29 mouse cellular contexts compared by ENCODE assay signal in the genomic region with DNA sequence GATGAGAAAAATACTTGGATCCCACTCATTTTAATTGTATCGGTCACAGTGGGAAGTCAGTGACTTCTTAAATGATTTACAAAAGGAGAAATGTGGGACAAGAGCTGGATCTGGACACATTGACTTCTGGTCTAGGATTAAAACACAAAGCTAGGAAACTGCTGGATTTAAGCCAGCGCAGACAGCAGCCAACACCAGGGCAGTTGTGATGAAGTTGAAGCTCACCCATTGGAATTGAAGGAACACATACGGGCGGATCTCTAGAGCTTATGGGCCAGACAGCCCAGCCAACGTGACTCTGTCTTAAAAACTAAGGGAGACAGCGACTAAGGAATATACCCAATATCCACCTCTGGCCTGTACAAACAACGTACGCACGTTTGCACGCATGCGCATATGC.
DNase-seq lines count a peak whose midpoint lies in the region; ATAC-seq and TF ChIP-seq lines count a peak whose summit lies in the region.
"Had no signal": no experiment of that assay in that cellular context is flagged by ENCODE, and none has a peak within 500 bp of the region (broad histone marks: within the 10 kb centered on the region; RNA-seq: fewer than 3 reads in every experiment).

No protein-coding gene starts in this region.

- ATAC-seq in lung, postnatal 0 days, result no peak
- ATAC-seq: forebrain, postnatal 0 days; inflammation-experienced regulatory T-cells, adult 6 months had no signal

- TF ChIP-seq EP300 in lung, postnatal 0 days (IDR thresholded peaks at IDR 0.05), result no peak

- DNase-seq in adrenal gland, postnatal 14 days, result peak; percentile 9
- DNase-seq in adrenal gland, postnatal 4 days (ENCODE audit: low spot score in 2 of 2), result no peak
- peak; percentile 7 for DNase-seq in heart, adult 8-10 months (ENCODE audit: low spot score)
- DNase-seq in heart, adult 9 months (ENCODE audit: low spot score in 2 of 2), result no peak
- DNase-seq in lung, postnatal 10 days, result peak; percentile 5
- DNase-seq in lung, postnatal 0 days (ENCODE audit: low spot score), result no peak
- peak; percentile 40 to 53 for DNase-seq in kidney, postnatal 36 days
- DNase-seq in liver, result no peak
- DNase-seq: adrenal gland, postnatal 36 days; cerebellum, adult 2 months; cerebellum, postnatal 14 days; forebrain, postnatal 0 days; lung, postnatal 4 days had no signal

- 90% methylated on average over 11 of the region's 11 CpGs for WGBS in lung, postnatal 0 days

- H3K36me3 ChIP-seq in lung, postnatal 0 days (ENCODE audit: insufficient read depth, low read length), result no peaks in the 10 kb centered on the region
- H3K36me3 ChIP-seq: embryonic facial prominence, embryonic 10.5 days; embryonic facial prominence, embryonic 15.5 days; forebrain, embryonic 12.5 days; G1E; hindbrain, embryonic 10.5 days; hindbrain, embryonic 15.5 days; limb, embryonic 12.5 days; lung, embryonic 15.5 days; midbrain, embryonic 12.5 days; neural tube, embryonic 12.5 days had no signal

- no peaks in the 10 kb centered on the region for H3K27me3 ChIP-seq in lung, postnatal 0 days (replicated peaks; ENCODE audit: insufficient read depth, low read length)
- H3K27me3 ChIP-seq: embryonic facial prominence, embryonic 15.5 days; forebrain, embryonic 12.5 days; hindbrain, embryonic 15.5 days; limb, embryonic 12.5 days; lung, embryonic 15.5 days; megakaryocyte, embryonic 14.5 days; midbrain, embryonic 12.5 days; neural tube, embryonic 12.5 days had no signal

- no peak for TF ChIP-seq CTCF in lung, postnatal 0 days (IDR thresholded peaks at IDR 0.05)

- H3K4me1 ChIP-seq in lung, postnatal 0 days (ENCODE audit: insufficient read depth, low read depth, low read length), result no peaks in the 10 kb centered on the region
- H3K4me1 ChIP-seq: embryonic facial prominence, embryonic 15.5 days; forebrain, embryonic 12.5 days; hindbrain, embryonic 10.5 days; hindbrain, embryonic 15.5 days; lung, embryonic 15.5 days; megakaryocyte, embryonic 14.5 days; midbrain, embryonic 12.5 days; neural tube, embryonic 12.5 days had no signal

- H3K4me2 ChIP-seq in lung, postnatal 0 days (replicated peaks; ENCODE audit: low read depth, low read length), result no peak overlapping the region
- H3K4me2 ChIP-seq: embryonic facial prominence, embryonic 15.5 days; forebrain, embryonic 12.5 days; heart, embryonic 11.5 days; hindbrain, embryonic 15.5 days; limb, embryonic 12.5 days; liver, embryonic 11.5 days; lung, embryonic 15.5 days; midbrain, embryonic 12.5 days; neural tube, embryonic 12.5 days had no signal

- H3K4me3 ChIP-seq in lung, postnatal 0 days (ENCODE audit: low read depth, low read length), result no peak overlapping the region
- H3K4me3 ChIP-seq: embryonic facial prominence, embryonic 10.5 days; embryonic facial prominence, embryonic 15.5 days; forebrain, embryonic 12.5 days; hindbrain, embryonic 10.5 days; hindbrain, embryonic 15.5 days; limb, embryonic 12.5 days; lung, embryonic 15.5 days; megakaryocyte, embryonic 14.5 days; midbrain, embryonic 12.5 days; myocyte; neural tube, embryonic 12.5 days had no signal

- no peaks in the 10 kb centered on the region for H3K9me3 ChIP-seq in lung, postnatal 0 days (ENCODE audit: low read length)
- H3K9me3 ChIP-seq: embryonic facial prominence, embryonic 10.5 days; embryonic facial prominence, embryonic 15.5 days; forebrain, embryonic 12.5 days; hindbrain, embryonic 10.5 days; hindbrain, embryonic 15.5 days; lung, embryonic 15.5 days; midbrain, embryonic 12.5 days; neural tube, embryonic 12.5 days had no signal

- H3K27ac ChIP-seq in lung, postnatal 0 days (ENCODE audit: low read length), result no peak overlapping the region
- H3K27ac ChIP-seq: embryonic facial prominence, embryonic 10.5 days; embryonic facial prominence, embryonic 15.5 days; forebrain, embryonic 12.5 days; hindbrain, embryonic 10.5 days; hindbrain, embryonic 15.5 days; kidney, postnatal 0 days; limb, embryonic 12.5 days; lung, embryonic 15.5 days; midbrain, embryonic 12.5 days; neural tube, embryonic 12.5 days had no signal

- no peak overlapping the region for H3K9ac ChIP-seq in lung, postnatal 0 days (replicated peaks; ENCODE audit: low read depth)
- H3K9ac ChIP-seq: embryonic facial prominence, embryonic 15.5 days; forebrain, embryonic 12.5 days; forebrain, postnatal 0 days; hindbrain, embryonic 15.5 days; limb, embryonic 12.5 days; lung, embryonic 15.5 days; midbrain, embryonic 12.5 days; neural tube, embryonic 12.5 days had no signal

Comparison
In these comparisons a context has a peak if more than half of its experiments do, and no peak if none do; other contexts are left out.
1. DNase-seq: peak in adrenal gland, postnatal 14 days (single experiment), heart, adult 8-10 months (single experiment), lung, postnatal 10 days (single experiment) and kidney, postnatal 36 days (2 of 2); none in adrenal gland, postnatal 4 days (0 of 2), heart, adult 9 months (0 of 2), lung, postnatal 0 days (single experiment) and liver (single experiment).